Mouse (Mus musculus) spleen, adult 2 months (tissue): Measurements from ENCODE around the gene Car3.

Source experiments
- CTCF ChIP-seq: fragments of 200-500 bp; IDR thresholded peaks from 2 replicates; pipeline ENCODE4 v1.5.1; 2011; ENCODE audit warnings: mild to moderate bottlenecking, inconsistent platforms; ENCODE audit not compliant: insufficient read depth, insufficient read length, insufficient replicate concordance; ENCODE audit errors: extremely low read depth
- POLR2A ChIP-seq: fragments of 200-500 bp; IDR thresholded peaks from 2 replicates; pipeline ENCODE4 v1.6.1; 2011; ENCODE audit warnings: low read depth, low read length, inconsistent platforms

- TF ChIP-seq CTCF (no peak), POLR2A (no peak)
These were observed 17.0 kb downstream of the Car3 start for GRCm38 (mm10) chr3:14880277-14880676.
